Mouse (Mus musculus) liver, embryonic 14.5 days (tissue): ENCODE results near the gene Fsd1.

Experiments used
- CTCF ChIP-seq: IDR thresholded peaks from 2 replicates; pipeline ENCODE4 v1.5.1; 2016; ENCODE audit warnings: antibody characterized with exemption, low read depth, control low read depth
- EP300 ChIP-seq: IDR thresholded peaks from 2 replicates; pipeline ENCODE4 v1.6.1; 2016; ENCODE audit warnings: antibody characterized with exemption, low read depth

GRCm38 (mm10) chr17:56015293-56015692, 29.0 kb downstream of the Fsd1 start:
- no peak for TF ChIP-seq CTCF
- no peak for TF ChIP-seq EP300
